Mouse (Mus musculus): ENCODE measurements around the gene Glb1l. TPM values are rescaled to one million over a fixed set of nuclear protein-coding genes. Genes with fewer than 3 reads are reported as not detected.

Glb1l gene
- 9.2 and 10.1 TPM in 2 replicates for polyA plus RNA-seq (2015; fragmentation: Nextera tagmentation; extraction: Ambion mirVana)

DNA sequence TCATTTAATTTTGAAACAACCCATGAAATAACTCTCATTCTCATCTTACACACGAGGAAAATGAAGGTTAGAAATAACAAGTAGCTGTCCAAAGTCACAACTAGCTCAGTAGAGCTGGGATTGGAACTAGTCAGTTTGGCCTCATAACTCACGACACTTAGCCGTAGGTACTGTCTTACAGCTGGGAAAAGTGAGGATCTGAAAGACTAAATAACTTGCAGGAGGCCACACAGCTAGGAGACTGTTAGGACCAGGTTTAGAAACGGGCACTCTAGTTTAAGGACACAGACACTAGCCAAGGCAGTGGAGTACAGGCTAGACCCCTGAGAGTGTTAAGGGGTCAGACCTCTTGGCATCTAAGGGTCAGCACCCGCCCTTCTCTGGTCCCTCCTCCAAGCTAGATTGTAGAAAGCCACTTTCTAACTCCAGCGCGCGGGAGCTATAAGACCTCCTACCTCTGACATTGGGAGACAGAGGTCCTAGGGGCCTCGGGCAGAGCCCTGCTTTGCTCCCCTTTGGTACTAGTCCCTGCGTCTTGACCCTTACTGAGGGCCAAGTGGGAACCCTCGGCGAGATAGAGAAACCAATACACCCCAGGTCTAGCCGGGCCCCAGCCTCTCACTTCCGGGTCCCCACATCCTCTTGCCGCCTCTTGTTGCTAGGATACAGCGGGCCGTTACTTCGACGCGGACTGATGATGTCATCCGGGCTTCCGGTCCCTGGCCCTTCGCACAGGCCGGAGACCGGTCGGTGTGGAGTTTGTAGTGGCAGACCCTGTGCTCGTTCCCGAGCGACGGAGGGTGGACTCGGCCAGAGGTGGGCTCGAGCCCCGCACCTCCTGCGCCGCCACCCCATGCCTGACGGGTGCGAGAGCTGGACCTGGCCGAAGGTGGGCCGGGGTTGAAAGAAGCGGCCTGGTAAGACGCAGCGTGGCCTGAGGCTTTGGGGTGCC is at the start of gene Glb1l, which contains the start of gene Stk16:
Gene Glb1l (minus strand): TSS at position 678 of the 952 bp plus-strand sequence.
Gene Stk16 (plus strand): TSS at position 703 of the 952 bp plus-strand sequence.
- WGBS: 5% methylated on average over 42 of the region's 42 CpGs
- Histone ChIP-seq H3K27me3 (replicated peaks; ENCODE audit: control insufficient read depth, insufficient read depth, low read length) (no peaks in the 10 kb centered on the region), H3K4me2 (ENCODE audit: low read depth, low read length) (peak within 1 kb of the TSS; percentile 87), H3K9me3 (ENCODE audit: control insufficient read depth, low read length) (no peaks in the 10 kb centered on the region), H3K4me1 (ENCODE audit: control insufficient read depth, insufficient read depth, low read length) (peaks cover 55% of the 10 kb centered on the region), H3K4me3 (ENCODE audit: low read length) (peak within 1 kb of the TSS; percentile 90), H3K27ac (ENCODE audit: low read length) (0 out of 2 replicates have a peak within 1 kb of the TSS, but pooled peaks have one; percentile 42), H3K9ac (ENCODE audit: low read depth, low read length) (peak within 1 kb of the TSS; percentile 96), H3K36me3 (ENCODE audit: control insufficient read depth, insufficient read depth, low read length) (peaks cover 14% of the 10 kb centered on the region)
- peak; percentile 86 for ATAC-seq

- no peak for ATAC-seq
- Histone ChIP-seq H3K27ac (ENCODE audit: low read length) (no peak overlapping the region), H3K27me3 (replicated peaks; ENCODE audit: control insufficient read depth, insufficient read depth, low read length) (no peaks in the 10 kb centered on the region), H3K4me2 (ENCODE audit: low read depth, low read length) (no peak overlapping the region), H3K4me3 (ENCODE audit: low read length) (no peak overlapping the region), H3K4me1 (ENCODE audit: control insufficient read depth, insufficient read depth, low read length) (peaks cover 4% of the 10 kb centered on the region; the same call in 1 of the 2 replicates), H3K9ac (ENCODE audit: low read depth, low read length) (0 out of 2 replicates have a peak overlapping the region, but pooled peaks have one; percentile 27), H3K36me3 (ENCODE audit: control insufficient read depth, insufficient read depth, low read length) (no peaks in the 10 kb centered on the region), H3K9me3 (ENCODE audit: control insufficient read depth, low read length) (no peaks in the 10 kb centered on the region)
- WGBS: 57% methylated on average over 10 of the region's 10 CpGs
These were observed 45.0 kb upstream of the Glb1l start for GRCm38 (mm10) chr1:75255516-75256046.

- H3K27ac ChIP-seq (ENCODE audit: low read length): no peak overlapping the region
- no peak overlapping the region for H3K4me3 ChIP-seq (ENCODE audit: low read length)
- no peaks in the 10 kb centered on the region for H3K36me3 ChIP-seq (ENCODE audit: control insufficient read depth, insufficient read depth, low read length)
- H3K9ac ChIP-seq (ENCODE audit: low read depth, low read length): no peak overlapping the region
- 73% methylated on average over 8 of the region's 8 CpGs for WGBS
- no peaks in the 10 kb centered on the region for H3K9me3 ChIP-seq (ENCODE audit: control insufficient read depth, low read length)
- peaks cover 4% of the 10 kb centered on the region; the same call in 1 of the 2 replicates for H3K4me1 ChIP-seq (ENCODE audit: control insufficient read depth, insufficient read depth, low read length)
- no peaks in the 10 kb centered on the region for H3K27me3 ChIP-seq (replicated peaks; ENCODE audit: control insufficient read depth, insufficient read depth, low read length)
- ATAC-seq: no peak
- H3K4me2 ChIP-seq (ENCODE audit: low read depth, low read length): no peak overlapping the region
These were observed 44.0 kb upstream of the Glb1l start for GRCm38 (mm10) chr1:75254625-75255013.

DNA sequence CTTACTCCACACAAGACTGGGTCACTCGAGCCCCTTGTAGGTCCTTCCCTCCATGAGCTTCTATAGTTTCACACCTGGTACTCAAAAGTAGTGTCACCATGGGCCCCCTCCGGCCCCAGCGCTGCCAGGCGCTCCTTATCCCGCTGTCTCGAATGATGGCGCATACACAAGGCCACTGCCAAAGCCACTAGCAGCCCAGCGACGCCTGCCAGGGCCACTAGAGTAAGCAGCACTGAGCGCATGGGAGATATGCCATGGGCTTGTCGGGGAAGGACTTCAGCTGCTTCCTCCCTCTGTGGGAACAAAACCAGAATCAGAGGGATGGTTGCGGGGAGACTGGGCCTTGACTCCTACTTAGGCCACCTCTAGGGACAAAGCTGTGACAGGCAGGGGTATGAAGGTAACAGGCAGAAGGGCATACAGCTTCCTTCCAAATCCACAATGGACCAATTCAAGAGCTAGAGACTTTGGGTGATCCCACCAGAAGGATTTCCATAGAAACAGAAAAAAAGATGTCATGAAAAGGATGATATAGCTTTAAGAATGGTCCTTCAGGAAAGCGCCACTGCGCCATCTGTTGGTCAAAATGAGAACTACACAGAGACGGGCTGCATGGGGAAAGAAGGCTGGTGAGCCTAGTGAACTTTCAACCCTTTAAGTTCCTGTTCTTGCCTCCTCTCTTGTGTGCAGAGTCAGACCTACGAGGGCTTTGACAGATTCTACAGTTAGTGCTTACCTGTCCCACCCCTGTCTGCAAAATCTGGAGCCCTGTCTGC is 43.4 kb upstream of the Glb1l start:
- Histone ChIP-seq H3K9me3 (ENCODE audit: control insufficient read depth, low read length) (no peaks in the 10 kb centered on the region), H3K9ac (ENCODE audit: low read depth, low read length) (no peak overlapping the region), H3K4me2 (ENCODE audit: low read depth, low read length) (no peak overlapping the region), H3K27ac (ENCODE audit: low read length) (no peak overlapping the region), H3K27me3 (replicated peaks; ENCODE audit: control insufficient read depth, insufficient read depth, low read length) (no peaks in the 10 kb centered on the region), H3K4me3 (ENCODE audit: low read length) (no peak overlapping the region), H3K4me1 (ENCODE audit: control insufficient read depth, insufficient read depth, low read length) (peaks cover 4% of the 10 kb centered on the region; the same call in 1 of the 2 replicates), H3K36me3 (ENCODE audit: control insufficient read depth, insufficient read depth, low read length) (no peaks in the 10 kb centered on the region)
- WGBS: 62% methylated on average over 16 of the region's 16 CpGs
- no peak for ATAC-seq

- WGBS: 76% methylated on average over 16 of the region's 16 CpGs
- Histone ChIP-seq H3K4me3 (ENCODE audit: low read length) (no peak overlapping the region), H3K9me3 (ENCODE audit: control insufficient read depth, low read length) (no peaks in the 10 kb centered on the region), H3K36me3 (ENCODE audit: control insufficient read depth, insufficient read depth, low read length) (no peaks in the 10 kb centered on the region), H3K27me3 (replicated peaks; ENCODE audit: control insufficient read depth, insufficient read depth, low read length) (no peaks in the 10 kb centered on the region), H3K4me1 (ENCODE audit: control insufficient read depth, insufficient read depth, low read length) (peaks cover 4% of the 10 kb centered on the region), H3K9ac (ENCODE audit: low read depth, low read length) (no peak overlapping the region), H3K27ac (ENCODE audit: low read length) (no peak overlapping the region), H3K4me2 (ENCODE audit: low read depth, low read length) (no peak overlapping the region)
- no peak for ATAC-seq
These were observed 42.4 kb upstream of the Glb1l start for GRCm38 (mm10) chr1:75253029-75253428.

GRCm38 (mm10) chr1:75252308-75252707 is 41.7 kb upstream of the Glb1l start:
- H3K9ac ChIP-seq (ENCODE audit: low read depth, low read length): no peak overlapping the region
- peaks cover 11% of the 10 kb centered on the region for H3K4me1 ChIP-seq (ENCODE audit: control insufficient read depth, insufficient read depth, low read length)
- H3K4me3 ChIP-seq (ENCODE audit: low read length): no peak overlapping the region
- no peak for ATAC-seq
- H3K27me3 ChIP-seq (replicated peaks; ENCODE audit: control insufficient read depth, insufficient read depth, low read length): no peaks in the 10 kb centered on the region
- H3K4me2 ChIP-seq (ENCODE audit: low read depth, low read length): no peak overlapping the region; the same call in 1 of the 2 replicates
- no peaks in the 10 kb centered on the region for H3K36me3 ChIP-seq (ENCODE audit: control insufficient read depth, insufficient read depth, low read length)
- H3K9me3 ChIP-seq (ENCODE audit: control insufficient read depth, low read length): no peaks in the 10 kb centered on the region
- no peak overlapping the region for H3K27ac ChIP-seq (ENCODE audit: low read length)
- 68% methylated on average over 13 of the region's 13 CpGs for WGBS

DNA sequence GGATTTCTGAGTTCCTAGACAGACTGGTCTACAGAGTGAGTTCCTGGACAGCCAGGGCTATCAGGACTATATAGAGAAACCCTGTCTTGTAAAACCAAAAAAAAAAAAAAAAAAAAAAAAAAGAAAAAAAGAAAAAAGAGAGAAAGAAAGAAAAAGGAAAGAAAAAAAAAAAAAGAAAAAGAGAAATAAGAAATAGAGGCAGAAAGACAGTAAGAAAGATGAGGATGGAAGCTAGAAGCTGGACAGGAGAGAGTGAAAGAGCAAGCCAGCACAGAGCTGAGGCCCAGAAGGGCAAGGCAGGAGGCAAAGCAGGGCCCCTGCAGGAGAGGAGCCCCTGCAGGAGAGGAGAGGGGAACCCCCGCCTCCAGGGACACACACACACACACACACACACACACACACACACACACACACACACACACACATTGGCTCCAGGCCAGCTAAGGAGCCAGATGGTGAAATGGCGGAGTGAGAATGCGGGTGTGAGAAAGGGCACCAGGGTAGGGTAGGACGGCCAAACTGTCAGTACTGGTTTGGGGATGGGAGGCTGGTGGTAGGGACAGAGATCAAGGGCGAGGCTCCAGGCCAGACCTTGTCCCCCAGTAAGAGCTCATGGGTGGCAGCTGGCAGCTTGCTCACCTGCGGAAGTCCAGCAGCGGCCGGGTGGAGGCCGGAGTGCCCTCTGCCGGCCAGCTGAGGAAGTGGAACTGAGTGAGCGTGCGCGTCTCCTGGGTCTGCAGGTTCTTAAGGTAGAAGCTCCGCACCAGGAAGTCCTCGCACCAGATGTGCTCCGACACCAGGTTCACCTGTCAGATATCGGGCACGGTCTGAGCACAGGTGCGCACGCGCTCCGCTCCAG is 40.7 kb upstream of the Glb1l start:
- H3K27ac ChIP-seq (ENCODE audit: low read length): no peak overlapping the region
- H3K9me3 ChIP-seq (ENCODE audit: control insufficient read depth, low read length): no peaks in the 10 kb centered on the region
- no peaks in the 10 kb centered on the region for H3K27me3 ChIP-seq (replicated peaks; ENCODE audit: control insufficient read depth, insufficient read depth, low read length)
- WGBS: 2% methylated on average over 21 of the region's 22 CpGs
- H3K9ac ChIP-seq (ENCODE audit: low read depth, low read length): peak overlapping the region; percentile 63
- H3K4me1 ChIP-seq (ENCODE audit: control insufficient read depth, insufficient read depth, low read length): peaks cover 12% of the 10 kb centered on the region
- no peaks in the 10 kb centered on the region for H3K36me3 ChIP-seq (ENCODE audit: control insufficient read depth, insufficient read depth, low read length)
- H3K4me2 ChIP-seq (ENCODE audit: low read depth, low read length): peak overlapping the region; percentile 48
- peak; percentile 81 for ATAC-seq
- peak overlapping the region; percentile 27 for H3K4me3 ChIP-seq (ENCODE audit: low read length)

DNA sequence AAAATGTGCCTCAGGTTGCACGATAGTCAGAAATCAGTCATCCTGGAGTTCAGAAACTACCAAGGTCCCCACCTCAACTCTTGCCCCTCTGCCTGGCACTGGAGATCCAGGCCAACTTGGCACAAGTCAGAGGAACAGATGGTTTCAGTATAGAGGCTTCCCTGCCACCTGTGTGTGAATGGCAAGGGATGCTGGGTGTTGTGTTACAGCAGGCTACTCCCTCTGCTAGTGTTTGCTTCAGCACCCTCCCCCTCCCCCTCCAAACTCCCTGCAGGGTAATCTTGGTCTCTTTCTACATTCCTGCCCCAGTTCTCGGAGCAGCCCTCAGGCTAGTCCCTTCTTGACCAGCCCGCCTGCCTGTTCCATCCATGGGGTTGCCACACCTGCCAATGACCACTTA is 39.9 kb upstream of the Glb1l start:
- 74% methylated on average over 3 of the region's 3 CpGs for WGBS
- H3K27me3 ChIP-seq (replicated peaks; ENCODE audit: control insufficient read depth, insufficient read depth, low read length): no peaks in the 10 kb centered on the region
- ATAC-seq: no peak
- no peaks in the 10 kb centered on the region for H3K9me3 ChIP-seq (ENCODE audit: control insufficient read depth, low read length)
- H3K4me1 ChIP-seq (ENCODE audit: control insufficient read depth, insufficient read depth, low read length): peaks cover 12% of the 10 kb centered on the region
- no peak overlapping the region for H3K27ac ChIP-seq (ENCODE audit: low read length)
- no peak overlapping the region for H3K4me2 ChIP-seq (ENCODE audit: low read depth, low read length)
- H3K4me3 ChIP-seq (ENCODE audit: low read length): no peak overlapping the region
- no peaks in the 10 kb centered on the region for H3K36me3 ChIP-seq (ENCODE audit: control insufficient read depth, insufficient read depth, low read length)
- no peak overlapping the region for H3K9ac ChIP-seq (ENCODE audit: low read depth, low read length)
